Mouse (Mus musculus): ENCODE data around the gene Wipf1.

The Wipf1 gene

GRCm38 (mm10) chr2:73385172-73385571 is 144.4 kb downstream of the Wipf1 start:
- DNase-seq (ENCODE audit: low spot score) = no peak

- DNase-seq (ENCODE audit: low spot score) = no peak
Observed at GRCm38 (mm10) chr2:73380298-73380975, 149.1 kb downstream of the Wipf1 start.

GRCm38 (mm10) chr2:73379656-73380055 is 149.9 kb downstream of the Wipf1 start:
- no peak for DNase-seq (ENCODE audit: low spot score)
